Comparison of ENCODE assay signal across 10 mouse cellular contexts in the genomic region with DNA sequence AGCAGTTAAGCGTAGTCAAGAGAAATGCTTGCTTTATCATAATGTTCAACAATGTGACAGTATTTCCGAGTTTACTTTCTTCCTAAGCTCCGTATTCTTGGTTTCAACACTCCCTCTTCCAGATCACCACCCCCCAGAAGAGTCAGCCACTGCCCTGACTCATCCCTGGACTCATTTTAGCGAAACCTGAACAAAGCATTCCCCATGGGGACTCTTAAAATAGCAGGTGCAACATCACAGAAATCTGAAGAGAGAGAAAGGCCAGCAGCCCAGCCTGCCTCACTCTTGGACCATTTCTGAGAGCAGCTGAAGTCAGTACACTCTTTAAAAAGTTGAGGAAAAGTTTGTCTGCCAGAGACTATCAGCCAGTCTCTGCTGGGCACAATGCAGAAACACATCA. TPM values are rescaled to one million over a fixed set of nuclear protein-coding genes. Genes with fewer than 3 reads are reported as not detected.
A peak's percentile ranks its signal among the peaks of the same experiment; 100 is the strongest.
DNase-seq lines count a peak whose midpoint lies in the region; ATAC-seq and TF ChIP-seq lines count a peak whose summit lies in the region.
"Had no signal": no experiment of that assay in that cellular context is flagged by ENCODE, and none has a peak within 500 bp of the region (broad histone marks: within the 10 kb centered on the region; RNA-seq: fewer than 3 reads in every experiment).

No protein-coding gene starts in this region.

- no peaks in the 10 kb centered on the region for H3K36me3 ChIP-seq in kidney, embryonic 14.5 days (ENCODE audit: control insufficient read depth, insufficient read depth, low read length)
- H3K36me3 ChIP-seq in embryonic facial prominence, embryonic 12.5 days, result no peaks in the 10 kb centered on the region
- no peaks in the 10 kb centered on the region for H3K36me3 ChIP-seq in hindbrain, embryonic 15.5 days
- no peaks in the 10 kb centered on the region for H3K36me3 ChIP-seq in midbrain, postnatal 0 days (ENCODE audit: insufficient read depth, low read length)

- no peaks in the 10 kb centered on the region for H3K27me3 ChIP-seq in kidney, embryonic 14.5 days (ENCODE audit: control insufficient read depth, insufficient read depth, low read length)
- H3K27me3 ChIP-seq in embryonic facial prominence, embryonic 12.5 days, result no peaks in the 10 kb centered on the region
- H3K27me3 ChIP-seq in hindbrain, embryonic 15.5 days, result no peaks in the 10 kb centered on the region
- no peaks in the 10 kb centered on the region for H3K27me3 ChIP-seq in midbrain, postnatal 0 days (ENCODE audit: insufficient read depth, low read length)

- ATAC-seq in kidney, embryonic 14.5 days (ENCODE audit: low FRiP score, low TSS enrichment), result no peak
- ATAC-seq in embryonic facial prominence, embryonic 12.5 days (ENCODE audit: insufficient number of reproducible peaks, insufficient read depth, low FRiP score, low TSS enrichment), result no peak
- ATAC-seq in hindbrain, embryonic 15.5 days (ENCODE audit: low FRiP score, low read depth), result no peak
- no peak for ATAC-seq in midbrain, postnatal 0 days (ENCODE audit: low FRiP score)

- peak overlapping the region; percentile 83 for H3K4me3 ChIP-seq in kidney, embryonic 14.5 days (ENCODE audit: low read length)
- peak overlapping the region; percentile 64 for H3K4me3 ChIP-seq in embryonic facial prominence, embryonic 12.5 days
- peak overlapping the region; percentile 93 for H3K4me3 ChIP-seq in hindbrain, embryonic 15.5 days
- peak overlapping the region; percentile 86 for H3K4me3 ChIP-seq in midbrain, postnatal 0 days (ENCODE audit: low read depth, low read length)

- peaks cover 11% of the 10 kb centered on the region for H3K4me1 ChIP-seq in kidney, embryonic 14.5 days (ENCODE audit: control insufficient read depth, insufficient read depth, low read length)
- no peaks in the 10 kb centered on the region for H3K4me1 ChIP-seq in embryonic facial prominence, embryonic 12.5 days
- H3K4me1 ChIP-seq in hindbrain, embryonic 15.5 days (replicated peaks), result peaks cover 38% of the 10 kb centered on the region
- H3K4me1 ChIP-seq in midbrain, postnatal 0 days (ENCODE audit: insufficient read depth, low read length), result 0 out of 2 replicates have a peak, but pooled peaks cover 4% of the 10 kb centered on the region

- H3K9ac ChIP-seq in kidney, embryonic 14.5 days (ENCODE audit: low read depth, low read length), result peak overlapping the region; percentile 46; the same call in 1 of the 2 replicates
- no peak overlapping the region for H3K9ac ChIP-seq in embryonic facial prominence, embryonic 12.5 days
- H3K9ac ChIP-seq in hindbrain, embryonic 15.5 days, result 0 out of 2 replicates have a peak overlapping the region, but pooled peaks have one; percentile 91
- H3K9ac ChIP-seq in midbrain, postnatal 0 days (replicated peaks; ENCODE audit: low read length, poor library complexity, severe bottlenecking), result no peak overlapping the region

- no peaks in the 10 kb centered on the region for H3K9me3 ChIP-seq in kidney, embryonic 14.5 days (ENCODE audit: control insufficient read depth, low read length)
- H3K9me3 ChIP-seq in embryonic facial prominence, embryonic 12.5 days, result no peaks in the 10 kb centered on the region
- H3K9me3 ChIP-seq in hindbrain, embryonic 15.5 days, result no peaks in the 10 kb centered on the region
- no peaks in the 10 kb centered on the region for H3K9me3 ChIP-seq in midbrain, postnatal 0 days (ENCODE audit: low read length)

- 51% methylated on average over 4 of the region's 4 CpGs for WGBS in kidney, embryonic 14.5 days
- WGBS in embryonic facial prominence, embryonic 12.5 days, result 63% methylated on average over 4 of the region's 4 CpGs
- 59% methylated on average over 4 of the region's 4 CpGs for WGBS in hindbrain, embryonic 15.5 days
- 66% methylated on average over 4 of the region's 4 CpGs for WGBS in midbrain, postnatal 0 days

- TF ChIP-seq CTCF in midbrain, postnatal 0 days (IDR thresholded peaks at IDR 0.05), result no peak

- H3K4me2 ChIP-seq in kidney, embryonic 14.5 days (replicated peaks; ENCODE audit: low read depth, low read length), result peak overlapping the region; percentile 85
- H3K4me2 ChIP-seq in embryonic facial prominence, embryonic 12.5 days (replicated peaks), result peak overlapping the region; percentile 82
- H3K4me2 ChIP-seq in hindbrain, embryonic 15.5 days, result peak overlapping the region; percentile 85
- H3K4me2 ChIP-seq in midbrain, postnatal 0 days (ENCODE audit: low read depth, low read length, poor library complexity, severe bottlenecking), result peak overlapping the region; percentile 81

- H3K27ac ChIP-seq in kidney, embryonic 14.5 days (ENCODE audit: low read depth, low read length), result no peak overlapping the region
- no peak overlapping the region for H3K27ac ChIP-seq in embryonic facial prominence, embryonic 12.5 days
- no peak overlapping the region for H3K27ac ChIP-seq in hindbrain, embryonic 15.5 days (replicated peaks)
- H3K27ac ChIP-seq in midbrain, postnatal 0 days (ENCODE audit: low read depth, low read length), result no peak overlapping the region

- DNase-seq in kidney, adult 11 months, result no peak
- DNase-seq in midbrain, postnatal 0 days (ENCODE audit: low spot score), result no peak
- DNase-seq in spleen, postnatal 36 days (ENCODE audit: low spot score in 2 of 2), result no peak
- no peak for DNase-seq in layer of hippocampus, adult 11-12 months (ENCODE audit: low spot score)
- no peak for DNase-seq in cerebellum, postnatal 36 days
- DNase-seq: cerebellum, adult 9-11 months; kidney, adult 8-10 months had no signal

RNA-seq across cellular contexts. Expression of gene Tmtc2, which starts 2.4 kb away (rescaled TPM):
- 9.6 and 10.6 TPM in 2 replicates for polyA plus RNA-seq in kidney, embryonic 14.5 days (2014; fragmentation: Nextera tagmentation; extraction: Ambion mirVana)
- 16.9 and 18.1 TPM in 2 replicates for polyA plus RNA-seq in embryonic facial prominence, embryonic 12.5 days (2016; fragmentation: Nextera tagmentation; extraction: Ambion mirVana)
- polyA plus RNA-seq in hindbrain, embryonic 15.5 days (2015; fragmentation: Nextera tagmentation; extraction: Ambion mirVana), result 8.0 and 8.5 TPM in 2 replicates
- 12.9 and 14.6 TPM in 2 replicates for total RNA-seq in midbrain, postnatal 0 days (2014; rRNA removed)
- 4.1 and 5.3 TPM in 2 replicates for polyA plus RNA-seq in midbrain, postnatal 0 days (2015; fragmentation: Nextera tagmentation; extraction: Ambion mirVana)

Comparison
In these comparisons a context has a peak if more than half of its experiments do, and no peak if none do; other contexts are left out.
1. H3K9ac ChIP-seq: peak in kidney, embryonic 14.5 days (single experiment) and hindbrain, embryonic 15.5 days (single experiment); none in embryonic facial prominence, embryonic 12.5 days (single experiment) and midbrain, postnatal 0 days (single experiment).
2. Peak in every context shown above with its lines, with median percentiles within 50 percentile points of each other: H3K4me2 ChIP-seq and H3K4me3 ChIP-seq.